Mouse (Mus musculus) hindbrain, embryonic 11.5 days (tissue): ENCODE results near the gene Mgat3. TPM values are rescaled to one million over a fixed set of nuclear protein-coding genes. Genes with fewer than 3 reads are reported as not detected.

Experiments used
- ATAC-seq: fragments of 200-750 bp; cut with Nextera tagmentation; 2 replicates; pipeline ENCODE4 v1.8.0; 2017; ENCODE audit warnings: mild to moderate bottlenecking, moderate TSS enrichment, moderate library complexity; ENCODE audit not compliant: low FRiP score
- DNase-seq: peaks from one replicate; pipeline ENCODE4 v3.0.0-alpha.2; 2015; ENCODE audit warnings: low spot score
- H3K27ac ChIP-seq: fragments of 300-500 bp; sonication (generic); 2 replicates; pipeline ENCODE4 v1.5.1; 2014; ENCODE audit warnings: mild to moderate bottlenecking, low read depth, low read length
- H3K27me3 ChIP-seq: fragments of 300-500 bp; sonication (generic); 2 replicates; pipeline ENCODE4 v1.6.1; 2014; ENCODE audit warnings: mild to moderate bottlenecking, low read length, moderate library complexity, mixed read lengths; ENCODE audit not compliant: control insufficient read depth, insufficient read depth
- H3K36me3 ChIP-seq: fragments of 300-500 bp; sonication (generic); 2 replicates; pipeline ENCODE4 v1.6.1; 2014; ENCODE audit warnings: mild to moderate bottlenecking, low read length, moderate library complexity, mixed read lengths; ENCODE audit not compliant: control insufficient read depth, insufficient read depth
- H3K4me1 ChIP-seq: fragments of 300-500 bp; sonication (generic); replicated peaks from 2 replicates; pipeline ENCODE4 v1.6.1; 2014; ENCODE audit warnings: low read length, mixed read lengths; ENCODE audit not compliant: control insufficient read depth, insufficient read depth
- H3K4me2 ChIP-seq: fragments of 300-500 bp; sonication (generic); replicated peaks from 2 replicates; pipeline ENCODE4 v1.6.1; 2014; ENCODE audit warnings: mild to moderate bottlenecking, low read depth, low read length
- H3K4me3 ChIP-seq: fragments of 300-500 bp; sonication (generic); 2 replicates; pipeline ENCODE4 v1.5.1; 2014; ENCODE audit warnings: low read depth, low read length
- H3K9ac ChIP-seq: fragments of 300-500 bp; sonication (generic); 2 replicates; pipeline ENCODE4 v1.6.1; 2014; ENCODE audit warnings: low read depth, low read length
- H3K9me3 ChIP-seq: fragments of 300-500 bp; sonication (generic); 2 replicates; pipeline ENCODE4 v1.6.1; 2016; ENCODE audit warnings: low read length; ENCODE audit not compliant: control insufficient read depth
- WGBS: fragments of 180-500 bp; shearing (Covaris S2); extraction: QIAGEN DNeasy Blood & Tissue Kit; methylation state at CpG from one replicate; pipeline ENCODE4 v1.1.7; 2014; 5-methylcytosine and 5-hydroxymethylcytosine counted together
- polyA plus RNA-seq: library from polyadenylated mRNA; unstranded; fragments of >200 nt; fragmentation: Nextera tagmentation; extraction: Ambion mirVana; gene quantifications from 2 replicates; pipeline ENCODE4 v1.2.1, GENCODE M21; 2014

The Mgat3 gene
- polyA plus RNA-seq, 1 experiment from 2014 or later, result 9.8 TPM

GRCm38 (mm10) chr15:80155707-80156106, 17.8 kb upstream of the Mgat3 start:
- DNase-seq (no peak), ATAC-seq (no peak)
- H3K4me2 ChIP-seq, result no peak overlapping the region
- no peak overlapping the region for H3K4me3 ChIP-seq
- H3K27me3 ChIP-seq, result no peaks in the 10 kb centered on the region
- WGBS, result 95% methylated on average over 8 of the region's 8 CpGs
- H3K27ac ChIP-seq, result no peak overlapping the region
- H3K9ac ChIP-seq, result no peak overlapping the region
- H3K9me3 ChIP-seq, result no peaks in the 10 kb centered on the region
- H3K36me3 ChIP-seq, result peaks cover 14% of the 10 kb centered on the region
- 0 out of 2 replicates have a peak, but pooled peaks cover 3% of the 10 kb centered on the region for H3K4me1 ChIP-seq

GRCm38 (mm10) chr15:80157197-80157943, 16.2 kb upstream of the Mgat3 start:
- H3K27me3 ChIP-seq, result no peaks in the 10 kb centered on the region
- 93% methylated on average over 22 of the region's 22 CpGs for WGBS
- no peak overlapping the region for H3K4me2 ChIP-seq
- H3K4me3 ChIP-seq, result no peak overlapping the region
- H3K9ac ChIP-seq, result no peak overlapping the region
- DNase-seq (no peak), ATAC-seq (no peak)
- no peaks in the 10 kb centered on the region for H3K9me3 ChIP-seq
- no peak overlapping the region for H3K27ac ChIP-seq
- H3K4me1 ChIP-seq, result 0 out of 2 replicates have a peak, but pooled peaks cover 3% of the 10 kb centered on the region
- H3K36me3 ChIP-seq, result peaks cover 19% of the 10 kb centered on the region

- no peaks in the 10 kb centered on the region for H3K27me3 ChIP-seq
- H3K9ac ChIP-seq, result no peak overlapping the region
- WGBS, result 68% methylated on average over 5 of the region's 5 CpGs
- H3K27ac ChIP-seq, result no peak overlapping the region
- ATAC-seq (no peak), DNase-seq (no peak)
- H3K4me2 ChIP-seq, result no peak overlapping the region
- peaks cover 17% of the 10 kb centered on the region for H3K36me3 ChIP-seq
- H3K9me3 ChIP-seq, result no peaks in the 10 kb centered on the region
- 0 out of 2 replicates have a peak, but pooled peaks cover 3% of the 10 kb centered on the region for H3K4me1 ChIP-seq
- H3K4me3 ChIP-seq, result no peak overlapping the region
These were observed 15.4 kb upstream of the Mgat3 start for GRCm38 (mm10) chr15:80158001-80158706.

GRCm38 (mm10) chr15:80158707-80159090, 14.8 kb upstream of the Mgat3 start:
- Histone ChIP-seq H3K4me2 (no peak overlapping the region), H3K27me3 (no peaks in the 10 kb centered on the region), H3K4me3 (no peak overlapping the region), H3K9ac (no peak overlapping the region), H3K4me1 (0 out of 2 replicates have a peak, but pooled peaks cover 3% of the 10 kb centered on the region), H3K9me3 (no peaks in the 10 kb centered on the region), H3K36me3 (peaks cover 17% of the 10 kb centered on the region), H3K27ac (0 out of 2 replicates have a peak overlapping the region, but pooled peaks have one; percentile 1)
- DNase-seq, result no peak
- no peak for ATAC-seq
- WGBS, result 54% methylated on average over 4 of the region's 4 CpGs

- Histone ChIP-seq H3K4me2 (no peak overlapping the region), H3K36me3 (peaks cover 17% of the 10 kb centered on the region), H3K9ac (no peak overlapping the region), H3K27ac (peak overlapping the region; percentile 20; the same call in 1 of the 2 replicates), H3K4me3 (no peak overlapping the region), H3K4me1 (0 out of 2 replicates have a peak, but pooled peaks cover 3% of the 10 kb centered on the region), H3K27me3 (no peaks in the 10 kb centered on the region), H3K9me3 (no peaks in the 10 kb centered on the region)
- 48% methylated on average over 8 of the region's 8 CpGs for WGBS
- DNase-seq (peak; percentile 38), ATAC-seq (no peak)
These were observed 14.1 kb upstream of the Mgat3 start for GRCm38 (mm10) chr15:80159286-80159901.

GRCm38 (mm10) chr15:80160223-80160622, 13.3 kb upstream of the Mgat3 start:
- Histone ChIP-seq H3K4me2 (no peak overlapping the region), H3K4me3 (no peak overlapping the region), H3K9me3 (no peaks in the 10 kb centered on the region), H3K27me3 (no peaks in the 10 kb centered on the region), H3K4me1 (0 out of 2 replicates have a peak, but pooled peaks cover 3% of the 10 kb centered on the region), H3K36me3 (peaks cover 17% of the 10 kb centered on the region), H3K9ac (no peak overlapping the region), H3K27ac (no peak overlapping the region)
- 80% methylated on average over 13 of the region's 13 CpGs for WGBS
- DNase-seq, result no peak
- no peak for ATAC-seq

- ATAC-seq (no peak), DNase-seq (no peak)
- H3K9ac ChIP-seq, result no peak overlapping the region
- H3K27me3 ChIP-seq, result no peaks in the 10 kb centered on the region
- no peak overlapping the region for H3K27ac ChIP-seq
- 79% methylated on average over 4 of the region's 4 CpGs for WGBS
- H3K4me1 ChIP-seq, result 0 out of 2 replicates have a peak, but pooled peaks cover 3% of the 10 kb centered on the region
- peaks cover 13% of the 10 kb centered on the region for H3K36me3 ChIP-seq
- no peak overlapping the region for H3K4me2 ChIP-seq
- H3K4me3 ChIP-seq, result no peak overlapping the region
- no peaks in the 10 kb centered on the region for H3K9me3 ChIP-seq
These were observed 12.8 kb upstream of the Mgat3 start for GRCm38 (mm10) chr15:80160726-80161125.

GRCm38 (mm10) chr15:80161199-80161598, 12.3 kb upstream of the Mgat3 start:
- Histone ChIP-seq H3K27me3 (no peaks in the 10 kb centered on the region), H3K4me2 (no peak overlapping the region), H3K27ac (no peak overlapping the region), H3K4me1 (0 out of 2 replicates have a peak, but pooled peaks cover 3% of the 10 kb centered on the region), H3K9ac (no peak overlapping the region), H3K36me3 (peaks cover 10% of the 10 kb centered on the region), H3K4me3 (no peak overlapping the region), H3K9me3 (no peaks in the 10 kb centered on the region)
- no peak for DNase-seq
- ATAC-seq, result no peak
- WGBS, result 91% methylated on average over 3 of the region's 3 CpGs
